Mouse (Mus musculus) right cerebral cortex, postnatal 10 days (tissue): ENCODE data around the gene Olfr608.
"Not testable (repeated sequence)": the region's sequence is repeated elsewhere in the genome, so short reads cannot be mapped to it uniquely, and the experiment has no call there.

Experiments
- DNase-seq, 2 experiments: peaks; one replicate each; pipeline ENCODE4 v3.0.0; 2021; ENCODE audit warnings: low spot score in 2 of 2

Gene Olfr608

GRCm38 (mm10) chr7:103469577-103469976 is at the start of gene Olfr608:
TSS of gene Olfr608 (plus strand) at chr7:103469877.
- DNase-seq, result no peak

- no peak for DNase-seq
These were observed 24.3 kb upstream of the Olfr608 start, which contains the start of gene Olfr605 for GRCm38 (mm10) chr7:103445339-103445738. TSS of gene Olfr605 (minus strand) at chr7:103445439.

- no peak for DNase-seq
These were observed 20.9 kb upstream of the Olfr608 start, which contains the start of gene Olfr606 for GRCm38 (mm10) chr7:103448746-103449145. TSS of gene Olfr606 (plus strand) at chr7:103449046.

GRCm38 (mm10) chr7:103460590-103460989 is 9.1 kb upstream of the Olfr608 start:
- no peak for DNase-seq

- not testable (repeated sequence) for DNase-seq
These were observed 7.4 kb downstream of the Olfr608 start for GRCm38 (mm10) chr7:103477106-103477505.

GRCm38 (mm10) chr7:103497962-103498361 is 28.3 kb downstream of the Olfr608 start, which contains the start of gene Olfr609:
TSS of gene Olfr609 (minus strand) at chr7:103498062.
- DNase-seq, result no peak

- DNase-seq, result no peak
These were observed 42.3 kb downstream of the Olfr608 start, which contains the start of gene Olfr610 for GRCm38 (mm10) chr7:103512022-103512421. TSS of gene Olfr610 (minus strand) at chr7:103512122.

GRCm38 (mm10) chr7:103520746-103521145 is 51.1 kb downstream of the Olfr608 start, which contains the start of gene Olfr611:
TSS of gene Olfr611 (minus strand) at chr7:103520846.
- not testable (repeated sequence) for DNase-seq
